Mouse (Mus musculus) MEL (cell line): Measurements from ENCODE around the gene Sox5. TPM values are rescaled to one million over a fixed set of nuclear protein-coding genes. Genes with fewer than 3 reads are reported as not detected.

ENCODE experiments used
- DNase-seq: peaks from one replicate; pipeline ENCODE4 v3.0.0; 2011; ENCODE audit warnings: low read depth, low spot score
- H3K27ac ChIP-seq: 2 replicates; pipeline ENCODE4 v1.5.1; 2012; ENCODE audit warnings: low read depth, mild to moderate bottlenecking, control low read depth, low read length, moderate library complexity; ENCODE audit not compliant: control insufficient read depth
- H3K27me3 ChIP-seq, 2 experiments: fragments of 150-350 bp in 1 of 2; sonication (generic) in 1 of 2; 2 replicates each; pipeline ENCODE4 v1.6.1; 2012; ENCODE audit warnings: low read length in 2 of 2, mild to moderate bottlenecking in 2 of 2, improper control_type of control experiment in 1 of 2, moderate library complexity in 1 of 2; ENCODE audit not compliant: insufficient read depth in 2 of 2, control insufficient read depth in 1 of 2
- H3K36me3 ChIP-seq, 2 experiments: 2 replicates each; pipeline ENCODE4 v1.6.1; 2012 to 2014; ENCODE audit warnings: low read length in 2 of 2, improper control_type of control experiment in 1 of 2, inconsistent platforms in 1 of 2, mild to moderate bottlenecking in 1 of 2; ENCODE audit not compliant: insufficient read depth in 2 of 2, control insufficient read depth in 1 of 2
- H3K4me1 ChIP-seq, 2 experiments: fragments of 150-350 bp in 1 of 2; sonication (generic) in 1 of 2; 2 replicates each; pipeline ENCODE4 v1.6.1; 2012; ENCODE audit warnings: low read length in 2 of 2, improper control_type of control experiment in 1 of 2, mild to moderate bottlenecking in 1 of 2; ENCODE audit not compliant: insufficient read depth in 2 of 2, control insufficient read depth in 1 of 2
- H3K4me3 ChIP-seq, 2 experiments: fragments of 150-350 bp in 1 of 2; sonication (generic) in 1 of 2; 2 replicates each; pipeline ENCODE4 v1.5.1; 2012; ENCODE audit warnings: low read depth in 2 of 2, low read length in 2 of 2, mild to moderate bottlenecking in 2 of 2, moderate library complexity in 2 of 2, control low read depth in 1 of 2, improper control_type of control experiment in 1 of 2; ENCODE audit not compliant: control insufficient read depth in 1 of 2, insufficient read depth in 1 of 2
- H3K79me2 ChIP-seq: 2 replicates; pipeline ENCODE4 v1.6.1; 2012; ENCODE audit warnings: mild to moderate bottlenecking, low read length, moderate library complexity; ENCODE audit not compliant: control insufficient read depth, poor library complexity, insufficient read depth
- H3K9ac ChIP-seq: 2 replicates; pipeline ENCODE4 v1.6.1; 2012; ENCODE audit warnings: low read depth, mild to moderate bottlenecking, control low read depth, low read length, moderate library complexity; ENCODE audit not compliant: control insufficient read depth, poor library complexity, severe bottlenecking
- H3K9me3 ChIP-seq: fragments of 150-350 bp; sonication (generic); replicated peaks from 2 replicates; pipeline ENCODE4 v1.6.1; 2012; ENCODE audit warnings: mild to moderate bottlenecking, low read length, improper control_type of control experiment, moderate library complexity; ENCODE audit not compliant: insufficient read depth
- BHLHE40 ChIP-seq: IDR thresholded peaks from 2 replicates; pipeline ENCODE4 v1.6.1; 2012; ENCODE audit warnings: low read depth, mild to moderate bottlenecking, inconsistent platforms, low read length, improper control_type of control experiment, borderline replicate concordance
- CHD1 ChIP-seq: IDR thresholded peaks from 2 replicates; pipeline ENCODE4 v1.6.1; 2012; ENCODE audit warnings: low read depth, mild to moderate bottlenecking, inconsistent platforms, low read length, improper control_type of control experiment
- CTCF ChIP-seq, 3 experiments: IDR thresholded peaks in 2 of 3; conservative IDR thresholded peaks in 1 of 3; 2 replicates each; pipeline ENCODE4 v1.5.1; 2011 to 2012; ENCODE audit warnings: low read length in 3 of 3, low read depth in 2 of 3, mild to moderate bottlenecking in 2 of 3, improper control_type of control experiment in 1 of 3, inconsistent platforms in 1 of 3, mixed read lengths in 1 of 3, moderate library complexity in 1 of 3; ENCODE audit not compliant: control insufficient read depth in 1 of 3, insufficient read depth in 1 of 3, poor library complexity in 1 of 3, severe bottlenecking in 1 of 3
- GABPA ChIP-seq: IDR thresholded peaks from 2 replicates; pipeline ENCODE4 v1.6.1; 2012; ENCODE audit warnings: low read depth, mild to moderate bottlenecking, inconsistent platforms, low read length, improper control_type of control experiment, moderate library complexity
- GATA1 ChIP-seq: IDR thresholded peaks from 2 replicates; pipeline ENCODE4 v1.6.1; 2011; ENCODE audit warnings: low read depth, low read length, improper control_type of control experiment
- MAX ChIP-seq: IDR thresholded peaks from 2 replicates; pipeline ENCODE4 v1.6.1; 2011; ENCODE audit warnings: low read length, improper control_type of control experiment
- MAZ ChIP-seq: IDR thresholded peaks from 2 replicates; pipeline ENCODE4 v1.6.1; 2012; ENCODE audit warnings: low read depth, mild to moderate bottlenecking, inconsistent platforms, low read length, improper control_type of control experiment
- MEF2A ChIP-seq: IDR thresholded peaks from 2 replicates; pipeline ENCODE4 v1.6.1; 2014; ENCODE audit warnings: low read depth, mild to moderate bottlenecking, inconsistent platforms, low read length, improper control_type of control experiment; ENCODE audit not compliant: poor library complexity, insufficient replicate concordance, severe bottlenecking; ENCODE audit errors: extremely low read depth
- MYB ChIP-seq: IDR thresholded peaks from 2 replicates; pipeline ENCODE4 v1.6.1; 2011; ENCODE audit warnings: mild to moderate bottlenecking, low read depth, low read length, improper control_type of control experiment
- MYC ChIP-seq: IDR thresholded peaks from 2 replicates; pipeline ENCODE4 v1.6.1; 2011; ENCODE audit warnings: low read depth, mild to moderate bottlenecking, low read length, improper control_type of control experiment, moderate library complexity
- POLR2A ChIP-seq, 2 experiments: IDR thresholded peaks; 2 replicates each; pipeline ENCODE4 v1.6.1; 2011 to 2012; ENCODE audit warnings: low read length in 2 of 2, mild to moderate bottlenecking in 2 of 2, control low read depth in 1 of 2, improper control_type of control experiment in 1 of 2, low read depth in 1 of 2, moderate library complexity in 1 of 2; ENCODE audit not compliant: control insufficient read depth in 1 of 2, insufficient read depth in 1 of 2, poor library complexity in 1 of 2
- POLR2AphosphoS2 ChIP-seq: IDR thresholded peaks from 2 replicates; pipeline ENCODE4 v1.6.1; 2011; ENCODE audit warnings: low read length, improper control_type of control experiment
- RCOR1 ChIP-seq: IDR thresholded peaks from 2 replicates; pipeline ENCODE4 v1.6.1; 2012; ENCODE audit warnings: low read depth, mild to moderate bottlenecking, inconsistent platforms, low read length, improper control_type of control experiment
- SIN3A ChIP-seq: IDR thresholded peaks from 2 replicates; pipeline ENCODE4 v1.6.1; 2012; ENCODE audit warnings: low read length, improper control_type of control experiment, inconsistent platforms
- UBTF ChIP-seq: IDR thresholded peaks from 2 replicates; pipeline ENCODE4 v1.6.1; 2012; ENCODE audit warnings: low read depth, mild to moderate bottlenecking, inconsistent platforms, low read length, improper control_type of control experiment, moderate library complexity, borderline replicate concordance; ENCODE audit not compliant: insufficient read depth
- USF1 ChIP-seq: IDR thresholded peaks from 2 replicates; pipeline ENCODE4 v1.6.1; 2014; ENCODE audit warnings: low read depth, mild to moderate bottlenecking, inconsistent platforms, low read length, improper control_type of control experiment, moderate library complexity
- USF2 ChIP-seq, 2 experiments: IDR thresholded peaks; 2 replicates each; pipeline ENCODE4 v1.6.1; 2011 to 2012; ENCODE audit warnings: improper control_type of control experiment in 2 of 2, low read length in 2 of 2, borderline replicate concordance in 1 of 2, inconsistent platforms in 1 of 2, low read depth in 1 of 2, mild to moderate bottlenecking in 1 of 2; ENCODE audit not compliant: insufficient read depth in 1 of 2
- ZC3H11A ChIP-seq: IDR thresholded peaks from 2 replicates; pipeline ENCODE4 v1.6.1; 2012; ENCODE audit warnings: low read depth, mild to moderate bottlenecking, inconsistent platforms, low read length, improper control_type of control experiment
- ZKSCAN1 ChIP-seq: IDR thresholded peaks from 2 replicates; pipeline ENCODE4 v1.6.1; 2012; ENCODE audit warnings: low read depth, mild to moderate bottlenecking, inconsistent platforms, low read length, improper control_type of control experiment, moderate library complexity
- ZNF384 ChIP-seq: IDR thresholded peaks from 2 replicates; pipeline ENCODE4 v1.6.1; 2012; ENCODE audit warnings: low read depth, mild to moderate bottlenecking, inconsistent platforms, low read length, improper control_type of control experiment
- polyA plus RNA-seq, 2 experiments: library from polyadenylated mRNA; stranded (reverse) in 1 of 2; unstranded in 1 of 2; fragments of >175 nt in 1 of 2; fragments of >200 nt in 1 of 2; gene quantifications; 2 replicates each; pipeline versions ENCODE4 v1.2.1 to v1.2.4; 2012; ENCODE audit warnings: low replicate concordance in 2 of 2, low read depth in 1 of 2; ENCODE audit not compliant: insufficient read length in 2 of 2, insufficient read depth in 1 of 2, missing spikeins in 1 of 2
- total RNA-seq: library from RNA; depleted of rRNA; stranded (reverse); fragments of 300-350 nt; gene quantifications from 2 replicates; pipeline ENCODE4 v1.2.3, GENCODE M21; 2012

Sox5 gene
- total and polyA plus RNA-seq, 3 experiments: 0.19 to 3.0 TPM; not detected in 1

- Histone ChIP-seq H3K4me1 (no peaks in the 10 kb centered on the region), H3K36me3 (no peaks in the 10 kb centered on the region), H3K27ac (no peak overlapping the region), H3K9ac (no peak overlapping the region), H3K9me3 (no peaks in the 10 kb centered on the region), H3K79me2 (no peaks in the 10 kb centered on the region), H3K27me3 (no peaks in the 10 kb centered on the region), H3K4me3 (no peak overlapping the region)
- TF ChIP-seq GABPA: no peak
- no peak for TF ChIP-seq MYC
- TF ChIP-seq ZC3H11A: no peak
- TF ChIP-seq SIN3A: no peak
- TF ChIP-seq ZKSCAN1: no peak
- no peak for TF ChIP-seq MAZ
- no peak for TF ChIP-seq MEF2A
- TF ChIP-seq USF1: no peak
- TF ChIP-seq UBTF: no peak
- no peak for TF ChIP-seq CHD1
- TF ChIP-seq MYB: no peak
- DNase-seq: no peak
These were observed 888.9 kb downstream of the Sox5 start for GRCm38 (mm10) chr6:143892869-143893268.

- Histone ChIP-seq H3K4me1 (no peaks in the 10 kb centered on the region), H3K27ac (no peak overlapping the region), H3K27me3 (no peaks in the 10 kb centered on the region), H3K9ac (no peak overlapping the region), H3K9me3 (no peaks in the 10 kb centered on the region), H3K79me2 (no peaks in the 10 kb centered on the region), H3K36me3 (no peaks in the 10 kb centered on the region), H3K4me3 (no peak overlapping the region)
- TF ChIP-seq MAX: no peak
- no peak for TF ChIP-seq CHD1
- TF ChIP-seq MAZ: no peak
- no peak for TF ChIP-seq GABPA
- TF ChIP-seq USF2 (IDR thresholded peaks at IDR 0.05; ENCODE audit: borderline replicate concordance in 1 of 2, insufficient read depth in 1 of 2, low read depth in 1 of 2, low read length in 2 of 2): no peak
- no peak for TF ChIP-seq UBTF
- no peak for TF ChIP-seq RCOR1
- TF ChIP-seq CTCF (IDR thresholded peaks at IDR 0.05 in 2 of 3, conservative IDR thresholded peaks at IDR 0.05 in 1 of 3; ENCODE audit: control insufficient read depth in 1 of 3, insufficient read depth in 1 of 3, low read depth in 2 of 3, low read length in 3 of 3, poor library complexity in 1 of 3, severe bottlenecking in 1 of 3): no peak
- no peak for TF ChIP-seq BHLHE40
- TF ChIP-seq GATA1: no peak
- no peak for TF ChIP-seq POLR2AphosphoS2
- no peak for TF ChIP-seq ZNF384
- TF ChIP-seq POLR2A (IDR thresholded peaks at IDR 0.05; ENCODE audit: control insufficient read depth in 1 of 2, insufficient read depth in 1 of 2, low read depth in 1 of 2, low read length in 2 of 2, poor library complexity in 1 of 2): no peak
- no peak for TF ChIP-seq USF1
- no peak for DNase-seq
These were observed 893.2 kb downstream of the Sox5 start for GRCm38 (mm10) chr6:143888556-143888955.
